Mouse (Mus musculus): ENCODE results near the gene Rnf152. TPM values are rescaled to one million over a fixed set of nuclear protein-coding genes. Genes with fewer than 3 reads are reported as not detected.
A peak's percentile ranks its signal among the peaks of the same experiment; 100 is the strongest.

Gene Rnf152
- polyA plus RNA-seq, 1 experiment from 2014 or later, result 15.4 TPM

- Histone ChIP-seq H3K4me1 (replicated peaks) (peaks cover 13% of the 10 kb centered on the region), H3K9ac (no peak overlapping the region), H3K27ac (no peak overlapping the region), H3K4me2 (no peak overlapping the region), H3K27me3 (no peaks in the 10 kb centered on the region), H3K36me3 (no peaks in the 10 kb centered on the region), H3K9me3 (no peaks in the 10 kb centered on the region), H3K4me3 (no peak overlapping the region)
- WGBS, result 43% methylated on average over 2 of the region's 2 CpGs
- ATAC-seq (ENCODE audit: low FRiP score), result no peak
Measured at GRCm38 (mm10) chr1:105246651-105247050, 109.9 kb downstream of the Rnf152 start.

DNA sequence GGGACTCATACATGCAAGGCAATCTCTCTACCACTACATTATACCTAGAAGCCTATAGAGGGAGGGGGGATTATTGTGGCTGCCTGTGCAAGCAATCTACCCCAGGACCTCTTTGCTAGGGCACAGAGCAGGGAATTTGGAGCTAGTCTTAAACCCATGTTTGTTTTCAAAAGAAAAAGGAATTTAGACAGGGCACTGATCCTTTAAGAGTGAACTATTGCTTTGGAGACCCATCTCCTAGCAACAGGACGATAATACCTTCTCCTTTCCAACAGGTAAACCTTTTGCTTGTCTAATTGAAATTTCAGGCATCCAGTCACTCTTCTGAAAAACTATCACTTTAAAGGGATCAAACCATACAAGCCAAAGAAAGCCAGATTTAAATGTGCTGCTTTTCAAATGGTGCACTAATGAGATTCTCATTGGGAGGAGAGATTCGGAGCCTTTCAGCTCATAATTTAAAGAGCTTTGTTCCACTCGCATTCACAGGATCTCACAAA, 110.4 kb downstream of the Rnf152 start:
- Histone ChIP-seq H3K4me1 (replicated peaks) (peaks cover 13% of the 10 kb centered on the region), H3K9ac (no peak overlapping the region), H3K27ac (0 out of 2 replicates have a peak overlapping the region, but pooled peaks have one; percentile 18), H3K36me3 (no peaks in the 10 kb centered on the region), H3K27me3 (no peaks in the 10 kb centered on the region), H3K4me2 (no peak overlapping the region), H3K4me3 (no peak overlapping the region), H3K9me3 (no peaks in the 10 kb centered on the region)
- WGBS, result 18% methylated on average over 3 of the region's 3 CpGs
- ATAC-seq (ENCODE audit: low FRiP score), result no peak

DNA sequence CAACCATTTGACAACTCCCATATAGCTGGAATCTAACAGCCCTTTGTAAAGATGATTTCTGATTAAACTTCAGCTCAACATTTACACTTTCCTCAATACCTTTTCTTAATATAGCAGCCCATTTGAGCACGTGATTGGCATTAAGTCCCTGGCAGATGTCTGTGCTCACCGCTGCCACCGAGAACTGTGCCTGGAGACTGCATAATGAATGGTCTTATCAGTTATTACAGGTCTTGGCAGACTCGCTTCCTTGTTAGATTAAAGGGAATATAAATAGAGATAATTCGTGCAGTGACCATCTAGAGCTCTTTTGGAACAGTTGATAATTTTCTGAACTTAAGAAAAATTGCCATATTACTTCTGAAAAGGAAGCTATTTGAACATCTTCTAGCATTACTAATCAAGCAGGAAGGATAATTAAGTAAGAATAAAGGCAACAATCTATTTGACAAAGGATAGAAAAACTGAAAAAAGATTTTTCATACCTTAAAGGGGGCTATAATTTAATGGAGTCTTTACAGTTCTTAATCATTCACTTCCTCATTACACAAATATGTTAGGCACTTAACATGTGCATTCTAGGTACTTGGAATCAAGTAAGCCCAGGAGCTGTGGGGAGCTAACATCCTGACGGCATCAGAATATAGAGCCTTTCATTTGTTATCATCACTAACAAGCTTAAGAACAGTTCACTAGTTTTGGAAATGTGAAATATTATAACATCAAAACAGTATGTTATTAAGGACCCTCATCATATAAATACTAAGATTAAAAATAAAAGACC, 113.0 kb downstream of the Rnf152 start:
- Histone ChIP-seq H3K4me1 (replicated peaks) (peaks cover 13% of the 10 kb centered on the region), H3K4me2 (no peak overlapping the region), H3K9ac (no peak overlapping the region), H3K9me3 (no peaks in the 10 kb centered on the region), H3K27me3 (no peaks in the 10 kb centered on the region), H3K27ac (no peak overlapping the region), H3K4me3 (no peak overlapping the region), H3K36me3 (no peaks in the 10 kb centered on the region)
- 58% methylated on average over 6 of the region's 6 CpGs for WGBS
- no peak for ATAC-seq (ENCODE audit: low FRiP score)

DNA sequence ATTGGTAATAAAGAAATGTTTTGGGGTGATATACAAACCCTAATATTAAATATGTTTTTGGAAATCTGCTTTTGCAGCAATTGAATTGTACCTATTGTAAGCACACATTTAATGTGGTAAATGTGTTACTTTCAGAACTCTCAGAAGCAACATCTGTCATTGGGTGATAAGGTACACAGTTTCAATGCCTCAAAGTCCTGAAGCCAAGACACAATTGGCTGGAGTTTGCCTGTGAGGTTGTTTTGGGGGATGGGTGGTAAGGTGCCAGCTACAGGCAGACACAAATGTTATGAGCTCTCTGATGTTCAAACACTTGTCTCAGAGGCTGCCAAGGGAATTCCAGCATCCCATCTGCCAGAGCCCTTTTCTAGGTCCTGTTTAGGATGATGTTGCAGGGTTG, 116.3 kb downstream of the Rnf152 start:
- Histone ChIP-seq H3K27ac (no peak overlapping the region), H3K4me3 (no peak overlapping the region), H3K27me3 (no peaks in the 10 kb centered on the region), H3K36me3 (no peaks in the 10 kb centered on the region), H3K9ac (no peak overlapping the region), H3K4me2 (no peak overlapping the region), H3K4me1 (replicated peaks) (0 out of 2 replicates have a peak, but pooled peaks cover 3% of the 10 kb centered on the region), H3K9me3 (no peaks in the 10 kb centered on the region)
- no peak for ATAC-seq (ENCODE audit: low FRiP score)
